Mouse (Mus musculus): ENCODE results near the gene Cntnap5c. TPM values are rescaled to one million over a fixed set of nuclear protein-coding genes. Genes with fewer than 3 reads are reported as not detected.

Gene Cntnap5c
- total RNA-seq, 2 experiments from 2014 or later = not detected

DNA sequence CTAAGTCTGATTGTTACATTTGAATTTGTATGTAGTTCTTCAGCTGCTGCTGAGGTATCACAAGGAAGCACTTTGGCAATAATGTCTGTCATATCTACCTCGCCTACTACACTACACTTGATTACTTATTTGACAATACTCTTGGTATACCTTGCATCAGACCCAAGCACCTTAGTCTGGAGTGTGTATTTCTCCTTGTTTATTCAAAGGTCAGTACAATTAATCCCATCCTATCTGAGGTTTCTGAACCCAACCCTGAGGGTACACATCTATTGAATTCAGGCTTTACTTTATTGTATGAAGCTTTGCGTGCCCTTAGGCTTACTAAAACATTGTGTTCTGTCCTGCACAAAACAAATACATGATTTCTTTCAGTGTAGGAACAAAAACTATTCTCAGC, 235.1 kb downstream of the Cntnap5c start:
- no peak for DNase-seq

DNA sequence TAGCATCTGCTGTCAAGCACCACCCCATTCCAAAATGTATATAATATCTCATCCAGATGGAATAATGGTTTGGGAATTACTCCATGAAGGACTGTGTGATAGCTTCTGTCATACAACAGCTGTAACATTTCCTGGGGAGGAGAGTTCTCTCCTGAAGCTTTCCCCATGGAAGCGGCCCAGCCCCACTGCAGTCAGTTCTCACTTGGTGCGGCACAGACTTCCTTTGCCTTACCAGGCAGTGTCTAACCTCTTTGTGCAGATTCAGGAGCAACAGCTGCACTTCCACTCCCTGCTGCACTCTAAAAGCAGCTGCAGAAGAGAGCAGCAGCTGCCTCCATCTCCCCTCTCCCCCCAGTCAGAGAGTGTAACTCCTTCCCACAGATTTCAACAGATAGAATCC, 271.8 kb downstream of the Cntnap5c start:
- no peak for DNase-seq

DNA sequence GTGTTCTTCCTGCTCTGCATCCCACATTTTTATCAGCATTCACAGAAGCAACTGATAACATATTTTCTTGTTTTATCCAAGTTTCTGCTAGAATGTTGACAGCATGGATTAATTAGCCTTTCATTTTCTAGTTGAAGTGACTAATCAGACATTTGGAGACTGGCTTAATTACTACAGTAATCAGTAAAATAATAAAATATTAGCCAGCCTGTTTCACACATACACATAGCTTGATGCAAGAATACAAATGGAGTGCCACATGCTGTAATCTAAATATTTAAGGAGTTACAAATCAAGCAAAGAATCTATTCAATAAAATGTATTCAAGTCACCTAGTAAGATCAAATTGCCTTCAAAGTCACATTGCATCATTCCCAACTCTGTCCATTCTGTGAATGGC, 275.8 kb downstream of the Cntnap5c start:
- no peak for DNase-seq

DNA sequence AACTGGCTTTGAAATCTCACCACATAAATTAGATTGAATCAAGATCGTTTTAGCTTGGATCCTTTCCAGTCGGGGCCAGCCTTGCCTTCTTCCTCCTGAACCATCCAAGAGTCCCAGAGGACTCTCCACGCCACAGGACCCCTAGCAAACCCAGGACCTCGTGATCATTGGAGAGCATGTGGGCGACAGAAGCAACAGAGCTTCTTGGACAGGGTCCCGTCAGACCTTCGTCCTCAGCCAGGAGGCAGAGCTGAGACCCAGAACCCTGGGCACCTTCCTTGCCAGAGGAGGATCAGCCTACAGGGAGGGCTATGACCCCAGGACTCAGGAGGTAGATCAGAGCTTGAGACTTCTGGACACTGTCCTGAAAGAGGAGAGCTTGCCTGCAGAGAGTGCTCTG, 300.5 kb downstream of the Cntnap5c start:
- no peak for DNase-seq

DNA sequence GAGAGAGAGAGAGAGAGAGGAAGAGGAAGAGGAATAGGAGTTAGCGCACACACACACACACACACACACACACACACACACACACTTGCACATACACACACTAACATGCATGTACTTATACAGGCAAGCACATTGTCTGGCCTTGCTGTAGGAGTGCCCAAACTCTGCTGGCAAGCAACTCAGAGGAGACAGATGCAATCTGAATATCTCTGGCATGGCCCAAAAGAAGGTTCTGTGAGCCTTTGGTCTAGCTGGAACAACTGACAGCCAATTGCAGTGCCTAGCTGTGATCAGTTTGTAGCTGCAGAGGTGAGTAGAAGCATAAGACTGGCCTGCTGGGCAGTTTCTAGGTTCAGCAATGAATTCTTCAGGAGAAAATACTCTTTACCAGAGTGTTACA, 313.3 kb downstream of the Cntnap5c start:
- no peak for DNase-seq

DNA sequence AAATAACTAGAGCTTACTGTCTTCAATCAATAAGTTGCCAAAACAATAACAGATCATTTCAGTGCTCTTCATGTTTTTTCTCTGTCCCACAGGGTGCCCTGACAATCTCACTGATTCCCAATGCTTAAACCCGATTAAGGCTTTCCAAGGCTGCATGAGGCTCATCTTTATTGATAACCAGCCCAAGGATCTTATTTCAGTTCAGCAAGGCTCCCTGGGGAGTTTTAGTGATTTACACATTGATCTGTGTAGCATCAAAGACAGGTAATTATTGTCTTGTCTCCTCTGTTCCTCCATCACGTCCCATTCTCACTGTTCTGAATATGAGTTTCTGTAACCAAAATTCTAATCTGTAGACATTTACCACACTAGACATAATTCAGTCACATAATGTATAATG, 335.1 kb downstream of the Cntnap5c start:
- no peak for DNase-seq

DNA sequence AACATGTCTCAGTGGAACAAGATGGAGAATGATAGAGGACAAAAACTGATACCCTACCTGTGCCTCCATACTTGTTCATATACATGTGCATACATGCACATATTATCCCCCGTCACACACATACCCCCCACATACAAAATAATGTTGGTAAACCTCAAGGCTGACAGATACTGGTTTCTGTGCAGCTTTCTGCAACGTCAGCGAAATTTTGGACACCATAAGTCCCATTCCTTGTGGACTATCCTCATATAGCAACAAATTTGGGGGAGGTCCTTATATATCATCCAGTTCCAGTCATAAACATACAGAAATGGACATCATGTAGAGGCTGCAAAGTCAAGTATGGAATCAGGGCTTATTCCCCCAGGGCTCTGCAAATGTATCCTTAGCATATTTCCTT, 338.5 kb downstream of the Cntnap5c start:
- no peak for DNase-seq

DNA sequence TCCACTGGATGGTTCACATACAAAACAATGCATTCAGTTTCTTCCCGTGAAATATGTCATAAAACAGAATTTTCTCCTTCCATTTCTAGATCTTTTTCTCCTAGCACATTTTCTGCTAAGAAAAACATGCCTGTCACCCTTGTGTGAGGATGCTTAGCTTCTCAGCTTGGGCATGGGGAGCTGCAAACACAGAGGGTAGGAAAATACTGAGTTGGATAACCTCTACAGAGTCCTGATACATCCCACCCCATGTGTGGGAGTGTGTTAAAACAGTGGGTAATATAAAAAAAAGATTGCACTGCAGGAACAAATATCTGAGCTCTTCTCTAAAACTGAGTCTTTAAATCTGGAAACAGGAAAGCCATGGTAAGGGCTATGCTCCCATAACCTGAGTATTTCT, 339.0 kb downstream of the Cntnap5c start:
- DNase-seq = no peak

DNA sequence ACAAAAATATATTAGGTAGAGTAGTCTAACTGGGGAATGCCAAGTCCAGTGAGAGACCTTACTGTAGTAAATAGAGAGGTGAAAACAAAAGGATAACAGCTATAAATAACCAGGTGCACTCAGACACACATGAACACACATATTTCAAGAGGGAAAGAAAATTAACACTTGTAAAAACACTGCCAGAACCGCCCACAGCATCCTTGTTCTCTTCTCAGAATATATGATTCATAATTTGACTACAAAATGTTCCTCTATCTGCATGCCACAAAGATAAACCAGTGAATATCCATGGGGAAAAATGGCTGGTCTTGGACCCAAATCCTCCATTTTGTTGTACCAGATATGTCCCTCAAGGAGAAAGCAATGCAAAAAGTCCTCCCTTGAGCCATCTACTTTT, 417.8 kb downstream of the Cntnap5c start:
- no peak for DNase-seq

DNA sequence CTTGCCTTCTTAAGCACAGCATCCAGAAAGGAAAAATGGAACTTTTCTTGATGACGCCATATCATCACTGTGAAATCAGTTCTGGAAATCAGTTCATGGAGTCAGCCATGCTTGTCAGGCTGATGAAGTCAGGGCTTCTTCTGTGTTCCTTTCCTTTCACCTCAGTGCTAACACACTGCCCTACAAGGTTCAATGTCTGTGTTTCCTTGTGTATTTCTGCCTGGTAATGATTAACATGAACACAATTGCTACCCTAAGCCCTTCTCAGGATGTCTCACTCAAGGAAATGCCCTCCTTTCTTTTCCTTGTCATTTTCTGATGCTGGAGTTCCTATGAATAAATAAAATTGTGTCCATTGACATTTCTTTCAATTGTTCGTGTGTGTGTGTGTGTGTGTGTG, 431.8 kb downstream of the Cntnap5c start:
- no peak for DNase-seq

DNA sequence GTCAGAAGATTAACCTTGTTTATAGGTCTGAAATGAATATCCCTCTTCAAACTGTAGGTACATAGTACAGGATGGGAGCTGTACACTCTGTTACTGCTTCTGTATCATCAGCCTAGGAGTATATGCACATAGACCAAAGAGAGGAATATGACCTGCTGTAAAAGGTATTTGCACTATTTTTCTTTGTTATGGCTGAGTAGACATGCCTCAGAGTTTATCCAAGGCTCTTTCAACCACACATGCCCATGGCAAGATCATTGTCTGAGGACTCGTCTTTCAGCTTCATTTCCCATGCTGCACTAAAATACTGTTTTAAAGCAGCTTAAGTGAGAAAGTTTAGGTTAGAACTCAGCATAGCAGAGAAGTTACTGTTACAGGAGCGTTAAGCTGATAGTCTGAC, 498.7 kb downstream of the Cntnap5c start:
- no peak for DNase-seq

DNA sequence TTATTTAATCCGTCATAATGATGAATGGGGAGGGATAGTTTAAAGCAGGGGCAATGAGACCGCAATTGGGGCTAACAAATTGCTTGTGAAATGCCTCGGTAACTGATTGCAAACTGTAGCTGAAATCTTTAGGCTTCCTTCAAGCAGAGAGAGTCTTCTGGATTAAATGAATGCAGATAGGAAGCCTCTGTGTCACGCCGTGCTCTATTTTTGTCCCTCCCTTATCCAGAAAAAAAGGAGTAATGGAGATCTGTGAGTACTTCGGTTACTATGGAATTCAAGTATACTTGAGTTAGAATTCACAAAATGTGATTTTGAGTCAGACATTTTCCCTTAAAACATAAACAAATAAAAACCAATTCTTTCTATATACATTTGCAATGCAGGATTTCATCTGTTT, 581.9 kb downstream of the Cntnap5c start:
- DNase-seq = no peak

DNA sequence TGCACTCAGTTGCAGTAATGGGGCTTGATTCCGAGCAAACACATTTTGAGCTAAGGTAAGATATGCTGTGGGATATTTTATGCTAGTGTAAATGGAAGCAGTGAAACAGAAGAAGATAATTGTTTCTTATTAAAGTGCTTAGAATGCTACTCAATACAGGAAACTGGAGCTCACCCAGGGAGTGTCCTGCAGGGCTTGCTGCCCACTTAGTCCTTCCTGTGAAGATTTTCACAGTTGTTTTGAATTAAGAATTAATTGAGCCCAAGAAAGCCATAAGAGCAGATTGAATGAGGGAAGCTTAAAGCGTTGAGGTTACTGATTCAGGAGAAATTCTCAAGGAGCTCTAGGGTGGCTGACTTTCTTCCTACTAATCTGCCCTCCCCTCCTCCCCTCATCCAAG, 586.9 kb downstream of the Cntnap5c start:
- DNase-seq = no peak

DNA sequence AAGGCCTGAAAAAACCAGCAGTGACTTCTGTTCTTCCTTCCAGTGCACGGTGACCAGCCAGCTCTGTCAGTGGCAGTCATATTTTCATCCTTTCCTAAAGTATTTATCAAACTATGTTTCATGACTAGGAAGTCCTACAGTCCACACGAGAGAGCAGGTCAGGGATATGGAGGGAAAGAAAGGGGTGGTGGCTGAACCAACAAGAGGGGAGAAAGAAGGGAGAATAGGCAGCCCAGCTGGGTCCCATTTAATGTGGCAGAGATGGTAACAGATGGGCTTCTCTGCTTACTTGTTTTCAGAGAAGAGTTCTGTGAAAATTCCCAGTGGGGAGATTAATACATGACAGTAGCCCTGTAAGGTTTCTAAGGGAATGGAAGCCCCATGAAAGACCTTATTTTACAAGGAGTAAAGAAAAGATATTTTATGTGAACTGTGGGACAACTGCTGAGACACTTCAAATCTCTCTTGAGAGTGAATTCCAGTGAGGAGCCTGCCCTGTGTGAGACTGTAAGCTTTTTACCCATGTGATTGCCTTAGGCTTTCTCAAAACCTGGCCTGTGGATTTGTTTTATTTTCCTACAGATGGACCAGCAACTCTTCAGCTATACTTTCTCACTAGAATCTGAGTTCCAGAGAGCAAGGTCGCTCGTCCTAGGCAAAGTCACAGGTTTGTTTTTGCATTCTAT, 594.4 kb downstream of the Cntnap5c start:
- no peak for DNase-seq

DNA sequence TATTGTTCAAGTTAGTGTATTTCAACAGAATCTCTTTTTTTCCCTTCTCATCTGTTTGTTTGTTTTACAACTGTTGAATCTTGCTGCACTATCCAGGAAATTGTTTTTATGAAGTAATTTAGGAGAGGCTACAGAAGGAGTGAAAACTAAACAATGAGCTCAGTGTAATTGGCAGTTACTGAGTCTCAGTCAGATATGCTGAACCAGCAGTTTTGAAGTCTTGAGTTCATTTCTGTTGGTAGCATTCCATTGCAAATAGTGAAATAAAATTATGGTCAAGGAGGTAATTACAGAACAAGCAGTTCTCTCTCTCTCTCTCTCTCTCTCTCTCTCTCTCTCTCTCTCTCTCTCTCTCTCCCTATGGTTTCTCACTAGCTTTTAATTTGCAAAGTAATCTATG, 600.7 kb downstream of the Cntnap5c start:
- DNase-seq = no peak

DNA sequence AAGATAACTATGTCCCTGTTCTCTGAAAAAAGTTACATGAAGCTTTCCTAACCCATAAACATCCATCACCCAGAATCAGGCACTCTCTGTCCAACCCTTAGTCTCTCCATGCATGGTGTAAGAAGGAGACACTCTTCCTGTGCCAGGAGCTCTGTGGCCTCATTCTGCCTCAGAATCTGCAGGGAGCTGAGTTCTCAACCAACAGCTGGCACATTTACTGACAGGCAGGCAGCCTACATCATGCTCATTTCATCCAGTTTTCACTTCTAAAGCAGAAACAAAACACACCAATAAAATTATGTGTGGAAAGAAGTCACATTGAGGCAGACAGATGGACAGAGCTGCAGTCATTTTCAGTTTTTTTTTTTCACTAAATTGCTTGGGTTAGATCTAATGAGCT, 638.4 kb downstream of the Cntnap5c start:
- no peak for DNase-seq

DNA sequence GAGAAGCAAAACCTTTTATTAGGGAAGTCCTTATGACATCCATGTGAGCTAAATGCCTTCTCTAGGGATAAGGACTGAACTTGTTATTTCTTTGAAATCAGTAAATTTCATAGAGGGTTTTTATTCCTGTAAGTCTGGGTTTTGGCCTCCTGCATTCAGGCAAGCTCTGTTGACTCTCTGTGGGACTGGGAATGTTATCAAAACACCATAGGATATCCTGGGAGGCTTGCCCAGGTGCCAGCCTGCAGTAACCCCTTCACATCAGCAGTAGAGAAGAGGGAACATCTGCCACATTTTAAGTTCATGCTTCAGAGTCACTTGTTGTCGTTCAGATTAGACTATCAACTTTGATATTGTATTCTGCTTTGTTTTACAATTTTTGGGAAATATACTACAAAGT, 639.4 kb downstream of the Cntnap5c start:
- no peak for DNase-seq

DNA sequence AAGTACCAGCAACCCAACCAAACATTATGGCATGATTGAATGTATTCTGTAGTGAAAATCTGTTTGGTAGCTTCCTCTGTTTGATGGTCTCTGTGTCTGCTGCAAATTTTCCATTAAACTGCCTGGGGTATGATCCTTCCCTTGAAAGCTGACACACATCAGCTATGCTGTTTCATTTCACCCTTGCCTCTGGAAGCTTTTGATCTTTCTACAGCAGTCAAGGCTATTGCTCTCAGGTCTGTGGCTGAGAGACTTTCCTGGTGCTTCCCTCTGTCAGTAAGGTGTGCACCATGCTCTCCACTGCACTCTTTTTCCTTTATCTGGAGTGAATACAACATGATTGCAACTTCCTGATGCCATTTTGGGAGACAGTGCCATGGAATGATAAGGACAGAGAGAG, 668.1 kb downstream of the Cntnap5c start:
- no peak for DNase-seq

Other genes starting within 250 kb of the Cntnap5c start
- not detected for gene Vmn2r120, start 224.1 kb upstream of the Cntnap5c start, total RNA-seq (2021)
- not detected for gene Gm21834, start 27.4 kb upstream of the Cntnap5c start, total RNA-seq (2021)

Measured in heart, adult 18-20 months (tissue).